Mouse (Mus musculus): ENCODE results near the gene Rab34.

The Rab34 gene

GRCm38 (mm10) chr11:78193113-78193512, 4.9 kb downstream of the Rab34 start, which contains the start of gene Proca1:
Gene Proca1, plus strand, starts transcription at chr11:78193392.
- peak within 1 kb of the TSS; percentile 83 for H3K4me3 ChIP-seq (replicated peaks; ENCODE audit: low read length)

GRCm38 (mm10) chr11:78194411-78195100, 6.3 kb downstream of the Rab34 start:
- no peak for TF ChIP-seq CTCF (conservative IDR thresholded peaks at IDR 0.05; ENCODE audit: low read length)
- TF ChIP-seq NANOG (IDR thresholded peaks at IDR 0.05; ENCODE audit: borderline replicate concordance, low read length), result no peak
- no peak for TF ChIP-seq POU5F1 (IDR thresholded peaks at IDR 0.05; ENCODE audit: borderline replicate concordance, low read length)

More at GRCm38 (mm10) chr11:78193113-78193512, 4.9 kb downstream of the Rab34 start, which contains the start of gene Proca1:
- Histone ChIP-seq H3K9me3 (ENCODE audit: low read length) (no peaks in the 10 kb centered on the region), H3K4me1 (replicated peaks; ENCODE audit: low read depth, low read length) (peaks cover 47% of the 10 kb centered on the region), H3K36me3 (ENCODE audit: insufficient read depth, low read length) (peaks cover 29% of the 10 kb centered on the region), H3K27me3 (ENCODE audit: insufficient read depth, low read length) (no peaks in the 10 kb centered on the region)
- TF ChIP-seq NANOG (IDR thresholded peaks at IDR 0.05; ENCODE audit: borderline replicate concordance, low read length) (no peak), POU5F1 (IDR thresholded peaks at IDR 0.05; ENCODE audit: borderline replicate concordance, low read length) (no peak), CTCF (conservative IDR thresholded peaks at IDR 0.05; ENCODE audit: low read length) (no peak)

GRCm38 (mm10) chr11:78195101-78195863, 7.1 kb downstream of the Rab34 start:
- no peak for TF ChIP-seq POU5F1 (IDR thresholded peaks at IDR 0.05; ENCODE audit: borderline replicate concordance, low read length)
- no peak for TF ChIP-seq CTCF (conservative IDR thresholded peaks at IDR 0.05; ENCODE audit: low read length)
- no peak for TF ChIP-seq NANOG (IDR thresholded peaks at IDR 0.05; ENCODE audit: borderline replicate concordance, low read length)
- H3K27me3 ChIP-seq (ENCODE audit: insufficient read depth, low read length), result no peaks in the 10 kb centered on the region
- peaks cover 28% of the 10 kb centered on the region for H3K36me3 ChIP-seq (ENCODE audit: insufficient read depth, low read length)
- peaks cover 37% of the 10 kb centered on the region for H3K4me1 ChIP-seq (replicated peaks; ENCODE audit: low read depth, low read length)
- H3K4me3 ChIP-seq (replicated peaks; ENCODE audit: low read length), result peak overlapping the region; percentile 83
- no peaks in the 10 kb centered on the region for H3K9me3 ChIP-seq (ENCODE audit: low read length)

More at GRCm38 (mm10) chr11:78194411-78195100, 6.3 kb downstream of the Rab34 start:
- Histone ChIP-seq H3K27me3 (ENCODE audit: insufficient read depth, low read length) (no peaks in the 10 kb centered on the region), H3K9me3 (ENCODE audit: low read length) (no peaks in the 10 kb centered on the region), H3K4me1 (replicated peaks; ENCODE audit: low read depth, low read length) (peaks cover 45% of the 10 kb centered on the region), H3K4me3 (replicated peaks; ENCODE audit: low read length) (peak overlapping the region; percentile 83), H3K36me3 (ENCODE audit: insufficient read depth, low read length) (peaks cover 29% of the 10 kb centered on the region)

DNA sequence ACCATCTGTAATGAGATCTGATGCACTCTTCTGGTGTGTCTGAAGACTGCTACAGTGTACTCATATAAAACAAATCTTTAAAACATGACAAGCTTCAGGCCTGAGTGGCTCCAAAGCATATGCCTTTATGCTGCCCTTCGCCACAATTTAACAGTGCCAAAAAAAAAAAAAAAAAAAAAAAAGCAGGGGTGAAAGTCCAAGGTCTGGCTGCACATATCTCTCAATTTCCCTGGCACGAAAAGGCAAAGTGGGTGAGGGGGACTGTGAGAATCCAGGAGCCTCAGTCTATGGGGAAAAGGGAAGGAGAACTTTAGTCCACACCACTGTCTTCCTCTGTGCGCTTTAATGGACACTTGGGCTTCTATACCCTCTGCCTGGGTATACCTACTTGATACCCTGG, 14.1 kb downstream of the Rab34 start:
- H3K36me3 ChIP-seq (ENCODE audit: insufficient read depth, low read length), result peaks cover 55% of the 10 kb centered on the region
- no peaks in the 10 kb centered on the region for H3K9me3 ChIP-seq (ENCODE audit: low read length)
- TF ChIP-seq POU5F1 (IDR thresholded peaks at IDR 0.05; ENCODE audit: borderline replicate concordance, low read length) (no peak), NANOG (IDR thresholded peaks at IDR 0.05; ENCODE audit: borderline replicate concordance, low read length) (no peak), CTCF (conservative IDR thresholded peaks at IDR 0.05; ENCODE audit: low read length) (no peak)
- H3K27me3 ChIP-seq (ENCODE audit: insufficient read depth, low read length), result no peaks in the 10 kb centered on the region
- no peak overlapping the region for H3K4me3 ChIP-seq (replicated peaks; ENCODE audit: low read length)
- H3K4me1 ChIP-seq (replicated peaks; ENCODE audit: low read depth, low read length), result peaks cover 18% of the 10 kb centered on the region

DNA sequence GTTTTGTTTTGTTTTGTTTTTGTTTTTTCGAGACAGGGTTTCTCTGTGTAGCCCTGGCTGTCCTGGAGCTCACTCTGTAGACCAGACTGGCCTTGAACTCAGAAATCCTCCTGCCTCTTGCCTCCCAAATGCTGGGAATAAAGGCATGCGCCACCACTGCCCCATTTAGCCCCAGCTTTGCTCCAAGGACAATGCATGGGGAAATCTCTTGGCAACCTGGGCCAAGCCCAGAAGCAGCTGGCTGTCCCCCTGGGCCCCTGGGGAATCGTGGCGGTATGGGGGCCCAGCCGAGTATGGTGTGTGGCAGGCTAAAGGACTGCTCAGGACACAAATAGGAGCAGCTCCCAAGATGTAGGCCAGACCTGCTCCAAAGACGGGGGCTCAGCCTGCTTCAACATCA, 16.1 kb downstream of the Rab34 start:
- TF ChIP-seq POU5F1 (IDR thresholded peaks at IDR 0.05; ENCODE audit: borderline replicate concordance, low read length), result no peak
- TF ChIP-seq CTCF (conservative IDR thresholded peaks at IDR 0.05; ENCODE audit: low read length), result no peak
- TF ChIP-seq NANOG (IDR thresholded peaks at IDR 0.05; ENCODE audit: borderline replicate concordance, low read length), result no peak
- Histone ChIP-seq H3K4me3 (replicated peaks; ENCODE audit: low read length) (no peak overlapping the region), H3K27me3 (ENCODE audit: insufficient read depth, low read length) (no peaks in the 10 kb centered on the region), H3K36me3 (ENCODE audit: insufficient read depth, low read length) (peaks cover 74% of the 10 kb centered on the region), H3K4me1 (replicated peaks; ENCODE audit: low read depth, low read length) (peaks cover 18% of the 10 kb centered on the region), H3K9me3 (ENCODE audit: low read length) (no peaks in the 10 kb centered on the region)

DNA sequence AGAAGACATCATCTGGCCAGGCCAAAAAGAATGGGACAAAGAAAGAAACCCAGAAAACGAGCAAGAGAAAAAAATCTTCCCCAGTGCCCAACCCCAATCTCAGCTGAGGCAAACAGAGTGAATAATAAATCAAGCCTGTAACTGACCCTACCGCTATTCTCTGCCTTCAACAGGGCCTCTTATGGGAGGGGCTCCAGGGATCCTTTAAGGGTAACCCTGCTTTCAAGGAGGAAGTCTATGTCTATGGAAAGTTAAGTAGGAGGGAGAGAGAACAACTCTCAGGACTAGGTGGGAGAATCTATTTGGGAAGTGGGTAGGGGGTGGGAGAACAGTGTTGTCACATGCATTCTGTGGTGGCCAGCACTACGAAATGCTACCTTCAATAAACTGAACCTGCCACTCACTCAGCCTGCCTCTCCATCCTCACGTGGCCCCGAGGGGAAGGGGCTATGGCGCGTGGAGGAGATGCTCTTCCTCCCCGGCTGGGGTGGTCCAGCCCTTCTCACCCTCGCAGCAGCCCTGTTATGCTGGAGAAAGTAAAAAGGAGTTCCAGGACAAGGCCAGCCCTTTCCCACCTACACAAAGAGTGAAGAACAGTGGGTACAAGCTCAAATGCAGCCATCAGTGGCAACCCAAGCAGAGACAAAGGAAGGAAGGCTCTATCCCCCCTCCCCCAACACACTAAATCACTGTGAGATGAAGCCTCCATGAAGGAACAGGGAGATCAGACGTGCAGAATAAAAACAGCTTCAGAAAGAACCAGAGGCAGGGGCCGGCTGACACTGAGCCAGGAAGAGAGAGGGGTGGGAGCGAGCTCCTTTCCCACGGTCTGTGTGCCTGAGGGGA, 17.4 kb downstream of the Rab34 start:
- H3K9me3 ChIP-seq (ENCODE audit: low read length), result no peaks in the 10 kb centered on the region
- TF ChIP-seq CTCF (conservative IDR thresholded peaks at IDR 0.05; ENCODE audit: low read length) (no peak), POU5F1 (IDR thresholded peaks at IDR 0.05; ENCODE audit: borderline replicate concordance, low read length) (no peak), NANOG (IDR thresholded peaks at IDR 0.05; ENCODE audit: borderline replicate concordance, low read length) (no peak)
- no peak overlapping the region for H3K4me3 ChIP-seq (replicated peaks; ENCODE audit: low read length)
- H3K27me3 ChIP-seq (ENCODE audit: insufficient read depth, low read length), result no peaks in the 10 kb centered on the region
- peaks cover 18% of the 10 kb centered on the region for H3K4me1 ChIP-seq (replicated peaks; ENCODE audit: low read depth, low read length)
- H3K36me3 ChIP-seq (ENCODE audit: insufficient read depth, low read length), result peaks cover 87% of the 10 kb centered on the region

- Histone ChIP-seq H3K9me3 (ENCODE audit: low read length) (no peaks in the 10 kb centered on the region), H3K4me3 (replicated peaks; ENCODE audit: low read length) (no peak overlapping the region)
Observed at GRCm38 (mm10) chr11:78207190-78207589, 19.0 kb downstream of the Rab34 start.

DNA sequence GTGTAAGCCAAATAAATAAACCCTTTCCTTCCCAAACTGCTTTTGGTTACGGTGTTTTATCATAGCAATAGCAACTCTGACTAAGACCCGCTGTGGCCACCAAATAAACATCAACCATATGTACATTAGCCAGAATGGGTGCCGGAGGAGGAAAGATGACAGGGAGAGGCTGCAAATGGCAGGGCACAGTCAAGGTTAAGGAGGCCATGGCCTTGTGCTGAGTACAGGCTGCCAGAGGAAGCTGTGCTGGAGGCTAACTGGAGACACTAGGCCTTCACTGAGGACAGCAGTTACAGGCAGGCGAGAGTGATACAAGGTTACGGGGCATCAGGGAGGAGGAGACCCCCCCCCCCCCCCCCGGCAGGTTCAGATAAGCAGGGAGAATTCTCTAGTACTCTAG, 21.7 kb downstream of the Rab34 start:
- TF ChIP-seq POU5F1 (IDR thresholded peaks at IDR 0.05; ENCODE audit: borderline replicate concordance, low read length) (no peak), CTCF (conservative IDR thresholded peaks at IDR 0.05; ENCODE audit: low read length) (no peak), NANOG (IDR thresholded peaks at IDR 0.05; ENCODE audit: borderline replicate concordance, low read length) (no peak)
- H3K27me3 ChIP-seq (ENCODE audit: insufficient read depth, low read length), result no peaks in the 10 kb centered on the region
- H3K36me3 ChIP-seq (ENCODE audit: insufficient read depth, low read length), result peaks cover 100% of the 10 kb centered on the region
- no peaks in the 10 kb centered on the region for H3K9me3 ChIP-seq (ENCODE audit: low read length)
- peaks cover 14% of the 10 kb centered on the region for H3K4me1 ChIP-seq (replicated peaks; ENCODE audit: low read depth, low read length)
- H3K4me3 ChIP-seq (replicated peaks; ENCODE audit: low read length), result no peak overlapping the region

More at GRCm38 (mm10) chr11:78207190-78207589, 19.0 kb downstream of the Rab34 start:
- Histone ChIP-seq H3K4me1 (replicated peaks; ENCODE audit: low read depth, low read length) (peaks cover 18% of the 10 kb centered on the region), H3K36me3 (ENCODE audit: insufficient read depth, low read length) (peaks cover 98% of the 10 kb centered on the region), H3K27me3 (ENCODE audit: insufficient read depth, low read length) (no peaks in the 10 kb centered on the region)
- TF ChIP-seq NANOG (IDR thresholded peaks at IDR 0.05; ENCODE audit: borderline replicate concordance, low read length) (no peak), CTCF (conservative IDR thresholded peaks at IDR 0.05; ENCODE audit: low read length) (no peak), POU5F1 (IDR thresholded peaks at IDR 0.05; ENCODE audit: borderline replicate concordance, low read length) (no peak)

Measured in E14TG2a.4 (cell line).